Mouse (Mus musculus) forebrain, embryonic 13.5 days (tissue): ENCODE measurements around the gene Sema3b. TPM values are rescaled to one million over a fixed set of nuclear protein-coding genes. Genes with fewer than 3 reads are reported as not detected.

Experiments used
- ATAC-seq: fragments of 200-750 bp; cut with Nextera tagmentation; 2 replicates; pipeline ENCODE4 v1.8.0; 2017
- H3K27ac ChIP-seq: fragments of 300-500 bp; sonication (generic); 2 replicates; pipeline ENCODE4 v1.5.1; 2015; ENCODE audit warnings: inconsistent platforms, mild to moderate bottlenecking, moderate library complexity
- H3K27me3 ChIP-seq: fragments of 300-500 bp; sonication (generic); 2 replicates; pipeline ENCODE4 v1.6.1; 2015; ENCODE audit warnings: mild to moderate bottlenecking, inconsistent platforms
- H3K36me3 ChIP-seq: fragments of 300-500 bp; sonication (generic); 2 replicates; pipeline ENCODE4 v1.6.1; 2015; ENCODE audit warnings: mild to moderate bottlenecking, inconsistent platforms; ENCODE audit not compliant: poor library complexity, severe bottlenecking
- H3K4me1 ChIP-seq: fragments of 300-500 bp; sonication (generic); 2 replicates; pipeline ENCODE4 v1.6.1; 2015; ENCODE audit warnings: inconsistent platforms
- H3K4me2 ChIP-seq: fragments of 300-500 bp; sonication (generic); 2 replicates; pipeline ENCODE4 v1.6.1; 2015; ENCODE audit warnings: inconsistent platforms, mild to moderate bottlenecking, moderate library complexity
- H3K4me3 ChIP-seq: fragments of 300-500 bp; sonication (generic); 2 replicates; pipeline ENCODE4 v1.5.1; 2015; ENCODE audit warnings: mild to moderate bottlenecking, inconsistent platforms
- H3K9ac ChIP-seq: fragments of 300-500 bp; sonication (generic); 2 replicates; pipeline ENCODE4 v1.6.1; 2015; ENCODE audit warnings: mild to moderate bottlenecking, inconsistent platforms
- H3K9me3 ChIP-seq: fragments of 300-500 bp; sonication (generic); replicated peaks from 2 replicates; pipeline ENCODE4 v1.6.1; 2016; ENCODE audit warnings: inconsistent platforms
- WGBS: fragments of 180-500 bp; shearing (Covaris S2); methylation state at CpG from one replicate; pipeline ENCODE4 v1.1.7; 2015; 5-methylcytosine and 5-hydroxymethylcytosine counted together
- polyA plus RNA-seq: library from polyadenylated mRNA; unstranded; fragments of >200 nt; fragmentation: Nextera tagmentation; extraction: Ambion mirVana; gene quantifications from 2 replicates; pipeline ENCODE4 v1.2.1, GENCODE M21; 2015

Sema3b gene
- polyA plus RNA-seq, 1 experiment from 2014 or later: 1.8 TPM

DNA sequence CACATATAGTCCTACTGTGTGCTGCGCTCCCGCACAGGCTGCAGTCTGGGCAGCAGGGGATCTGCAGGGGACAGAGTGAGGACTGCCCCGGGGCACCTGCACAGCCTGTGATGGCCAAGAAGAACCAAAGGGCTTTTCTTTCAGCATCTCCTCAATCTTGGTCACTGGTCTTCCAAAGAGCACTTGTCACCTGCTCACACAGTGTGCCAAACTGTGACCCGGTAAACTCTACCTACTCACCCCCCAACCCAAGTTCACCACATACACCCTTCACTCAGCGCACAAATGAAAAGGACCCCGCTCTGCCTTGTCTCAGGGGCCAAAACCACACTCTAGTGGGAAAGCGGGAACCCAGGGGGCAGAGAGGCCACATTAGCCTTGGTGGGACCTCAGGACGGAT lies 22.8 kb upstream of the Sema3b start:
- peak overlapping the region; percentile 99 for H3K27ac ChIP-seq
- no peaks in the 10 kb centered on the region for H3K27me3 ChIP-seq
- H3K36me3 ChIP-seq: no peaks in the 10 kb centered on the region; the same call in 1 of the 2 replicates
- peak overlapping the region; percentile 87 for H3K4me3 ChIP-seq
- H3K4me1 ChIP-seq: peaks cover 90% of the 10 kb centered on the region
- no peaks in the 10 kb centered on the region for H3K9me3 ChIP-seq
- ATAC-seq: no peak
- peak overlapping the region; percentile 99 for H3K4me2 ChIP-seq
- 53% methylated on average over 8 of the region's 8 CpGs for WGBS
- peak overlapping the region; percentile 93 for H3K9ac ChIP-seq

DNA sequence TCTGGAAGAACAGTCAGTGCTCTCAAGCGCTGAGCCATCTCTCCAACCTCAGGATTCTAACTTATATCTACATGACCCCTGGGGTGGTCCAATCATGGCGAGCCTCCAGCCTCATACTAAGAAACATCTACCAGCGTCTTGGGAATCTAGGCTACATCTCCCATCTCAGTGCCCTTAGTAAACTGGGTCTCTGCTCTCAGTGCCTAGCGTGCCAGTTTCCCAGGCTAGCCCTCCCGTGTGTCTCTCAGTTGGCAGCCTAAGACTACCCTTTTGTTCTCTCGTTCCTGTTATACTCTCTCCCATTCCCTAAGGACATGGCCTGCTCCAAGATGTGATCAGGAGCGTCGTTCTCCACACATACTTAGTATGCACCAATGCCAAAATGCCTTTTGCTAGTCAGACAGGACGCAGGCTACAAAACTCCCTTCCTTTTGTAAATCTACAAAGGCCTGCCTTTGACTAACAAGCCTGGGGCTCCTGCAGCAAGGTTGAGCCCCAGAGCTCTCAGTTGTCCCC lies 22.3 kb upstream of the Sema3b start:
- Histone ChIP-seq H3K4me1 (peaks cover 91% of the 10 kb centered on the region), H3K9ac (peak overlapping the region; percentile 93), H3K36me3 (no peaks in the 10 kb centered on the region; the same call in 1 of the 2 replicates), H3K4me2 (peak overlapping the region; percentile 99), H3K9me3 (no peaks in the 10 kb centered on the region), H3K27ac (peak overlapping the region; percentile 99), H3K27me3 (no peaks in the 10 kb centered on the region), H3K4me3 (peak overlapping the region; percentile 87)
- 23% methylated on average over 9 of the region's 9 CpGs for WGBS
- no peak for ATAC-seq

- Histone ChIP-seq H3K9ac (peak overlapping the region; percentile 67), H3K9me3 (no peaks in the 10 kb centered on the region), H3K4me3 (peak overlapping the region; percentile 26), H3K27ac (peak overlapping the region; percentile 99), H3K36me3 (peaks cover 2% of the 10 kb centered on the region), H3K27me3 (no peaks in the 10 kb centered on the region), H3K4me1 (peaks cover 91% of the 10 kb centered on the region), H3K4me2 (peak overlapping the region; percentile 99)
- WGBS: 2% methylated on average over 4 of the region's 4 CpGs
- peak; percentile 14 for ATAC-seq
These were observed 21.5 kb upstream of the Sema3b start for GRCm38 (mm10) chr9:107630576-107630975.

GRCm38 (mm10) chr9:107629901-107630425 lies 20.9 kb upstream of the Sema3b start:
- H3K4me2 ChIP-seq: peak overlapping the region; percentile 99
- no peaks in the 10 kb centered on the region for H3K9me3 ChIP-seq
- peak overlapping the region; percentile 26 for H3K4me3 ChIP-seq
- WGBS: 3% methylated on average over 14 of the region's 14 CpGs
- peak overlapping the region; percentile 67 for H3K9ac ChIP-seq
- ATAC-seq: peak; percentile 1; the same call in 1 of the 2 replicates
- no peaks in the 10 kb centered on the region for H3K27me3 ChIP-seq
- H3K36me3 ChIP-seq: peaks cover 9% of the 10 kb centered on the region
- H3K4me1 ChIP-seq: peaks cover 95% of the 10 kb centered on the region
- peak overlapping the region; percentile 99 for H3K27ac ChIP-seq

DNA sequence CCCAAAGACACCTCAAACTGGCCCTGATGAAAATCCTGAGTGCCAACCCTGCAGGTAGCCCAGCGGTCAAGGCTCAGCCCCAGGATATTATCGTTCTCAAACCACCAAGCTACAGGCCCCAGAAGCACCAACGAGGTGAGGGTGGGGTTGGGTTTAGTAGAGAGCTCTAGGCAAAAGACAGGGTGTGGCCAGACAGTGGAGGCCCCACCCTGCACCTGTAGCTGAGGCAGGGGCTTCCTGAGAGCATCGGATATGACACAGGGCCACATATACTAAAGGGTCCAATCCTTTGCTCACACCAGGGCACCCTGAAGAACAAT lies 20.3 kb upstream of the Sema3b start:
- Histone ChIP-seq H3K9ac (peak overlapping the region; percentile 67), H3K4me3 (peak overlapping the region; percentile 26), H3K9me3 (no peaks in the 10 kb centered on the region), H3K27me3 (no peaks in the 10 kb centered on the region), H3K4me1 (peaks cover 97% of the 10 kb centered on the region), H3K4me2 (peak overlapping the region; percentile 99), H3K36me3 (peaks cover 14% of the 10 kb centered on the region), H3K27ac (peak overlapping the region; percentile 99)
- 14% methylated on average over 4 of the region's 4 CpGs for WGBS
- ATAC-seq: no peak

DNA sequence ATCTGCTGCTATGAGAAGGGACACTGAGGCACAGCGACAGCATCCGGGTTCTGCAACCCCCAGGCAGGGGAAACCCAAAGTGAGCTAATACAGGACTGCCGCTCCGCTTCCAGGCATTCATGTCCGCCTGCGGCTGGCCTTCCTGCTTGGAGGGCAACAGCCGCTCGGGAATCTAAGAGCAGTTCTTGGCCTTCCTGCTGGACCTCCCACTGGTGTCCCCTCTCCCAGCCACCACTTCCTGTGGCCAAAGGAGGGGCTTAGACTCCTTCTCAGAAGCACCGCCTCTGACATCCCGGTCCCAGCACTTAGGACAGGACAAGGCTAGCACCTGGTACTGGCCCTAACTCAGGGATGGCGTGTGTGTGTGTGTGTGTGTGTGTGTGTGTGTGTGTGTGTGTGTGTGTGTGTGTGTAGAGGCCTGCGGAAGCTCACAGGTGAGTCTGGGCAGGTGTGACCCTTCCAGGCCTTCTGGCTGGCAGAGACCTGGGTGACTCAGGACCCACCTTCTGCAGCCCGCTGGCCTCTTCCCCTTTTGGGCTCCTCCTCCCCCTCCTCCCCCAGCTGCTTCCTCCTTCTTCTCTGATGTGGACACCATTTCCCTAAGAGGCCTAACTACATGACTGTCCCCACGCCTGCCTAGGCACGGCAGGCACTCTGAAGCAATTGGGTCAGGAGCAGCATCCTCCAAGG lies 19.8 kb upstream of the Sema3b start:
- no peaks in the 10 kb centered on the region for H3K9me3 ChIP-seq
- H3K4me3 ChIP-seq: peak overlapping the region; percentile 26; the same call in 1 of the 2 replicates
- WGBS: 37% methylated on average over 14 of the region's 15 CpGs
- H3K27ac ChIP-seq: peak overlapping the region; percentile 99
- peaks cover 96% of the 10 kb centered on the region for H3K4me1 ChIP-seq
- H3K4me2 ChIP-seq: peak overlapping the region; percentile 99
- no peaks in the 10 kb centered on the region for H3K27me3 ChIP-seq
- H3K36me3 ChIP-seq: peaks cover 19% of the 10 kb centered on the region
- ATAC-seq: no peak
- peak overlapping the region; percentile 67 for H3K9ac ChIP-seq

- H3K27me3 ChIP-seq: no peaks in the 10 kb centered on the region
- peak overlapping the region; percentile 99 for H3K27ac ChIP-seq
- WGBS: 11% methylated on average over 20 of the region's 20 CpGs
- peaks cover 87% of the 10 kb centered on the region for H3K4me1 ChIP-seq
- no peaks in the 10 kb centered on the region for H3K9me3 ChIP-seq
- peak overlapping the region; percentile 99 for H3K4me2 ChIP-seq
- H3K4me3 ChIP-seq: peak overlapping the region; percentile 23; the same call in 1 of the 2 replicates
- H3K36me3 ChIP-seq: peaks cover 30% of the 10 kb centered on the region
- no peak for ATAC-seq
- H3K9ac ChIP-seq: peak overlapping the region; percentile 67
These were observed 18.6 kb upstream of the Sema3b start for GRCm38 (mm10) chr9:107627387-107628255.

DNA sequence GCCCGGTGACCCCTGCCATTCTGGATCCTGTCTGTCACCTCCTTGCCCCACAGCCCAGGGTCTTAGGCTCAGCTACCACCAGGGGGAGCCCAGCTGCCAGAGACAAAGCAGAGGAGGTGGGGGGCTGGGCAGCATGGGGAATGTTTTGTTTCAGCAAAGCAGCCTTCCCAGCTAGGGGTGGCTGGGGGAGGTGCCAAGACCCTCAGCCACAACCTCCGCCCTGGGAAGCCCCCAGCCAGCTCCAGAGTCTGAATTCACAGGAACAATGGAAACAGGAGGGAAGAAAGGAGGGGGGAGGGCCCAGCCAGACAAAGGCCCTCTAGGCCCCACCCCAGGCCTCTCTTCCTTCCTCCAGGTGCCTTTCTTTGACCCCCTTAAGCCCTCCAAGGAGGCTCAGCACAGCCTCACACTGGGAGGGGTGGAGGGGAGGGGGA lies 17.8 kb upstream of the Sema3b start:
- H3K4me1 ChIP-seq: peaks cover 79% of the 10 kb centered on the region
- no peaks in the 10 kb centered on the region for H3K9me3 ChIP-seq
- no peaks in the 10 kb centered on the region for H3K27me3 ChIP-seq
- peak overlapping the region; percentile 67 for H3K9ac ChIP-seq
- peak overlapping the region; percentile 99 for H3K4me2 ChIP-seq
- peak; percentile 75 for ATAC-seq
- 0% methylated on average over 1 of the region's 2 CpGs for WGBS
- H3K4me3 ChIP-seq: peak overlapping the region; percentile 23
- H3K36me3 ChIP-seq: peaks cover 37% of the 10 kb centered on the region
- peak overlapping the region; percentile 99 for H3K27ac ChIP-seq

- ATAC-seq: peak; percentile 66
- Histone ChIP-seq H3K4me2 (peak overlapping the region; percentile 99), H3K9me3 (no peaks in the 10 kb centered on the region), H3K27me3 (no peaks in the 10 kb centered on the region), H3K36me3 (peaks cover 38% of the 10 kb centered on the region), H3K4me1 (peaks cover 74% of the 10 kb centered on the region), H3K9ac (peak overlapping the region; percentile 67), H3K4me3 (peak overlapping the region; percentile 23), H3K27ac (peak overlapping the region; percentile 99)
- 21% methylated on average over 13 of the region's 15 CpGs for WGBS
These were observed 17.3 kb upstream of the Sema3b start for GRCm38 (mm10) chr9:107626158-107626843.

DNA sequence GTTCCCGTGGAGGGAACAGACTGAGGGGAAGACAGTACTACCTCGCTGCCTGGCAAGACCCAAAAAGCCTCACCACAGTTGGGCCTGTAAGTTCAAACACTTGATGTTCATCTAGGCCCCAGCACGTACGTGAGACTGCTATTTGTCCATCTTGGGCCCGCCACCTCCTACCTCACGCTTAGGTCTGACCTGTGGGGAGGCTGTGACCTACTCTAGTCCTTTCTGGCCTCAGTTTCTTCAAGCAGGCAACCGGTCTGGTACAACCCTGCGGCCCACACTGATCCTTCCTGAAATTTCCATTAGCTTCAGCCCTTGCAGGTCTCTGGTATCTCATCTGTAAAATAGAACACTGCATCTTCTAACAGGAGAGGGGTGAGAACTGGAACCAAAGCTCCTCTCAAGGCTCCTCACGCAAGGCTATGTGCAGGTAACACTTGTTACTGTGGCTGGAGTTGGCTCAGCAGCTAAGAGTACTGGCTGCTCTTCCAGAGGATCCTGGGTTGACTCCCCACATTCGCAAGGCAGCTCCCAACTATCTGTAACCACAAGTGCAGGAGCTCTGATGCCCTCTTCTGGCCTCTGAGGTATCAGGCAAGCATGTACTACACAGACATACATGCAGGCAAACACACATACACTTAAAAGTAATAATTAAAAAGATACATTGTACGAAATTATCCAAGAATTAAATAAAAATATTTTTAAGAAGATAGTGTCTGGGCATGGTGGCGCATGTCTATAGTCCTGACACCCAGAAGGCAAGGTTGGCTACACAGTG lies 16.5 kb upstream of the Sema3b start:
- ATAC-seq: no peak
- Histone ChIP-seq H3K27me3 (no peaks in the 10 kb centered on the region), H3K9ac (peak overlapping the region; percentile 34; the same call in 1 of the 2 replicates), H3K9me3 (no peaks in the 10 kb centered on the region), H3K27ac (peak overlapping the region; percentile 99), H3K4me3 (no peak overlapping the region), H3K36me3 (peaks cover 40% of the 10 kb centered on the region), H3K4me2 (no peak overlapping the region; the same call in 1 of the 2 replicates), H3K4me1 (peaks cover 66% of the 10 kb centered on the region)
- 88% methylated on average over 12 of the region's 12 CpGs for WGBS

- Histone ChIP-seq H3K4me2 (no peak overlapping the region), H3K4me1 (peaks cover 60% of the 10 kb centered on the region), H3K9me3 (no peaks in the 10 kb centered on the region), H3K36me3 (peaks cover 46% of the 10 kb centered on the region), H3K27ac (peak overlapping the region; percentile 99), H3K27me3 (no peaks in the 10 kb centered on the region), H3K4me3 (no peak overlapping the region), H3K9ac (peak overlapping the region; percentile 34; the same call in 1 of the 2 replicates)
- WGBS: 84% methylated on average over 3 of the region's 3 CpGs
- ATAC-seq: no peak
These were observed 15.9 kb upstream of the Sema3b start for GRCm38 (mm10) chr9:107624951-107625350.
